In genomic region chr10:75934991-75935390, GRCm38 (mm10) we compare ENCODE assay signal across 9 mouse cellular contexts. TPM values are rescaled to one million over a fixed set of nuclear protein-coding genes. Genes with fewer than 3 reads are reported as not detected.
A peak's percentile ranks its signal among the peaks of the same experiment; 100 is the strongest.
DNase-seq lines count a peak whose midpoint lies in the region; ATAC-seq lines count a peak whose summit lies in the region.
"Had no signal": no experiment of that assay in that cellular context is flagged by ENCODE, and none has a peak within 500 bp of the region (broad histone marks: within the 10 kb centered on the region; RNA-seq: fewer than 3 reads in every experiment).

No protein-coding gene starts in this region.

- WGBS in kidney, embryonic 14.5 days: 92% methylated on average over 1 of the region's 1 CpGs
- 64% methylated on average over 1 of the region's 1 CpGs for WGBS in embryonic facial prominence, embryonic 15.5 days
- 59% methylated on average over 1 of the region's 1 CpGs for WGBS in intestine, embryonic 15.5 days
- WGBS in midbrain, embryonic 15.5 days: 81% methylated on average over 1 of the region's 1 CpGs

- no peaks in the 10 kb centered on the region for H3K27me3 ChIP-seq in kidney, embryonic 14.5 days (ENCODE audit: control insufficient read depth, insufficient read depth, low read length)
- peaks cover 23% of the 10 kb centered on the region for H3K27me3 ChIP-seq in embryonic facial prominence, embryonic 15.5 days
- 0 out of 2 replicates have a peak, but pooled peaks cover 9% of the 10 kb centered on the region for H3K27me3 ChIP-seq in intestine, embryonic 15.5 days (replicated peaks)
- 0 out of 2 replicates have a peak, but pooled peaks cover 3% of the 10 kb centered on the region for H3K27me3 ChIP-seq in midbrain, embryonic 15.5 days (replicated peaks)

- no peaks in the 10 kb centered on the region for H3K9me3 ChIP-seq in kidney, embryonic 14.5 days (ENCODE audit: control insufficient read depth, low read length)
- no peaks in the 10 kb centered on the region for H3K9me3 ChIP-seq in embryonic facial prominence, embryonic 15.5 days (replicated peaks)
- H3K9me3 ChIP-seq in intestine, embryonic 15.5 days: no peaks in the 10 kb centered on the region
- H3K9me3 ChIP-seq in midbrain, embryonic 15.5 days: no peaks in the 10 kb centered on the region

- H3K27ac ChIP-seq in kidney, embryonic 14.5 days (ENCODE audit: low read depth, low read length): no peak overlapping the region
- H3K27ac ChIP-seq in embryonic facial prominence, embryonic 15.5 days (replicated peaks): no peak overlapping the region
- no peak overlapping the region for H3K27ac ChIP-seq in intestine, embryonic 15.5 days
- H3K27ac ChIP-seq in midbrain, embryonic 15.5 days: no peak overlapping the region

- H3K36me3 ChIP-seq in kidney, embryonic 14.5 days (ENCODE audit: control insufficient read depth, insufficient read depth, low read length): no peaks in the 10 kb centered on the region
- no peaks in the 10 kb centered on the region for H3K36me3 ChIP-seq in embryonic facial prominence, embryonic 15.5 days
- no peaks in the 10 kb centered on the region for H3K36me3 ChIP-seq in intestine, embryonic 15.5 days
- no peaks in the 10 kb centered on the region for H3K36me3 ChIP-seq in midbrain, embryonic 15.5 days (replicated peaks)

- H3K4me3 ChIP-seq in kidney, embryonic 14.5 days (ENCODE audit: low read length): no peak overlapping the region; the same call in 1 of the 2 replicates
- no peak overlapping the region for H3K4me3 ChIP-seq in embryonic facial prominence, embryonic 15.5 days (replicated peaks)
- H3K4me3 ChIP-seq in intestine, embryonic 15.5 days (replicated peaks): no peak overlapping the region; the same call in 1 of the 2 replicates
- H3K4me3 ChIP-seq in midbrain, embryonic 15.5 days: no peak overlapping the region

- ATAC-seq in kidney, embryonic 14.5 days (ENCODE audit: low FRiP score, low TSS enrichment): no peak
- no peak for ATAC-seq in embryonic facial prominence, embryonic 15.5 days (ENCODE audit: insufficient number of reproducible peaks, low FRiP score, low TSS enrichment, low read depth)
- ATAC-seq in intestine, embryonic 15.5 days: no peak
- no peak for ATAC-seq in midbrain, embryonic 15.5 days (replicated peaks)
- ATAC-seq in granulocyte monocyte progenitor cell, adult 5-6 weeks (replicated peaks; ENCODE audit: poor library complexity, severe bottlenecking): no peak

- no peak for DNase-seq in kidney, postnatal 10 days
- no peak for DNase-seq in embryo, embryonic 10.5 days (ENCODE audit: low spot score)
- DNase-seq in cerebellum, adult 9-10 months: no peak

- peak overlapping the region; percentile 61 for H3K4me2 ChIP-seq in kidney, embryonic 14.5 days (replicated peaks; ENCODE audit: low read depth, low read length)
- peak overlapping the region; percentile 88; the same call in 1 of the 2 replicates for H3K4me2 ChIP-seq in embryonic facial prominence, embryonic 15.5 days (replicated peaks)
- peak overlapping the region; percentile 79 for H3K4me2 ChIP-seq in intestine, embryonic 15.5 days (replicated peaks)
- peak overlapping the region; percentile 94 for H3K4me2 ChIP-seq in midbrain, embryonic 15.5 days

- H3K4me1 ChIP-seq in kidney, embryonic 14.5 days (ENCODE audit: control insufficient read depth, insufficient read depth, low read length): peaks cover 29% of the 10 kb centered on the region
- peaks cover 41% of the 10 kb centered on the region for H3K4me1 ChIP-seq in embryonic facial prominence, embryonic 15.5 days
- peaks cover 31% of the 10 kb centered on the region for H3K4me1 ChIP-seq in intestine, embryonic 15.5 days (replicated peaks)
- H3K4me1 ChIP-seq in midbrain, embryonic 15.5 days: peaks cover 40% of the 10 kb centered on the region

- H3K9ac ChIP-seq in kidney, embryonic 14.5 days (ENCODE audit: low read depth, low read length): 0 out of 2 replicates have a peak overlapping the region, but pooled peaks have one; percentile 61
- no peak overlapping the region for H3K9ac ChIP-seq in embryonic facial prominence, embryonic 15.5 days
- H3K9ac ChIP-seq in intestine, embryonic 15.5 days: no peak overlapping the region
- no peak overlapping the region for H3K9ac ChIP-seq in midbrain, embryonic 15.5 days

RNA-seq across cellular contexts. Expression of gene Mmp11, which starts 1.3 kb away (rescaled TPM):
- polyA plus RNA-seq in kidney, embryonic 14.5 days (2014; fragmentation: Nextera tagmentation; extraction: Ambion mirVana): 43.7 and 53.9 TPM in 2 replicates
- 101 and 133 TPM in 2 replicates for polyA plus RNA-seq in embryonic facial prominence, embryonic 15.5 days (2015; fragmentation: Nextera tagmentation; extraction: Ambion mirVana)
- polyA plus RNA-seq in intestine, embryonic 15.5 days (2015; fragmentation: Nextera tagmentation; extraction: Ambion mirVana): 30.1 and 32.2 TPM in 2 replicates
- polyA plus RNA-seq in midbrain, embryonic 15.5 days (2015; fragmentation: Nextera tagmentation; extraction: Ambion mirVana): 18.2 and 21.6 TPM in 2 replicates
- 0.41 TPM in 1 of 2 replicates, not detected in the other for total RNA-seq in granulocyte monocyte progenitor cell, adult 5-6 weeks (2014; fragmentation: Nextera tagmentation)
- not detected in 2 replicates for total RNA-seq in granulocyte monocyte progenitor cell, adult 5-6 weeks (2017)

RNA-seq across cellular contexts. Expression of gene Chchd10, which starts 2.1 kb away (rescaled TPM):
- polyA plus RNA-seq in kidney, embryonic 14.5 days (2014; fragmentation: Nextera tagmentation; extraction: Ambion mirVana): 94.4 and 99.4 TPM in 2 replicates
- 29.7 and 33.4 TPM in 2 replicates for polyA plus RNA-seq in embryonic facial prominence, embryonic 15.5 days (2015; fragmentation: Nextera tagmentation; extraction: Ambion mirVana)
- polyA plus RNA-seq in intestine, embryonic 15.5 days (2015; fragmentation: Nextera tagmentation; extraction: Ambion mirVana): 171 and 215 TPM in 2 replicates
- polyA plus RNA-seq in midbrain, embryonic 15.5 days (2015; fragmentation: Nextera tagmentation; extraction: Ambion mirVana): 82.8 and 88.3 TPM in 2 replicates
- 60.4 and 66.7 TPM in 2 replicates for total RNA-seq in granulocyte monocyte progenitor cell, adult 5-6 weeks (2014; fragmentation: Nextera tagmentation)
- 33.2 and 37.5 TPM in 2 replicates for total RNA-seq in granulocyte monocyte progenitor cell, adult 5-6 weeks (2017)

RNA-seq across cellular contexts. Expression of gene Gm867, which starts 5.5 kb away (rescaled TPM):
- 0.35 TPM in 1 of 2 replicates, not detected in the other for polyA plus RNA-seq in kidney, embryonic 14.5 days (2014; fragmentation: Nextera tagmentation; extraction: Ambion mirVana)
- 0.81 and 0.89 TPM in 2 replicates for polyA plus RNA-seq in embryonic facial prominence, embryonic 15.5 days (2015; fragmentation: Nextera tagmentation; extraction: Ambion mirVana)
- 0.30 and 0.47 TPM in 2 replicates for polyA plus RNA-seq in intestine, embryonic 15.5 days (2015; fragmentation: Nextera tagmentation; extraction: Ambion mirVana)
- polyA plus RNA-seq in midbrain, embryonic 15.5 days (2015; fragmentation: Nextera tagmentation; extraction: Ambion mirVana): 1.1 and 1.3 TPM in 2 replicates
- not detected in 2 replicates for total RNA-seq in granulocyte monocyte progenitor cell, adult 5-6 weeks (2014; fragmentation: Nextera tagmentation)
- total RNA-seq in granulocyte monocyte progenitor cell, adult 5-6 weeks (2017): not detected in 2 replicates

RNA-seq across cellular contexts. Expression of gene Vpreb3, which starts 7.9 kb away (rescaled TPM):
- polyA plus RNA-seq in kidney, embryonic 14.5 days (2014; fragmentation: Nextera tagmentation; extraction: Ambion mirVana): 1.1 and 1.4 TPM in 2 replicates
- polyA plus RNA-seq in embryonic facial prominence, embryonic 15.5 days (2015; fragmentation: Nextera tagmentation; extraction: Ambion mirVana): 1.4 and 1.6 TPM in 2 replicates
- 0.57 and 0.89 TPM in 2 replicates for polyA plus RNA-seq in intestine, embryonic 15.5 days (2015; fragmentation: Nextera tagmentation; extraction: Ambion mirVana)
- polyA plus RNA-seq in midbrain, embryonic 15.5 days (2015; fragmentation: Nextera tagmentation; extraction: Ambion mirVana): 0.77 TPM in 1 of 2 replicates, not detected in the other
- total RNA-seq in granulocyte monocyte progenitor cell, adult 5-6 weeks (2014; fragmentation: Nextera tagmentation): not detected in 2 replicates
- total RNA-seq in granulocyte monocyte progenitor cell, adult 5-6 weeks (2017): not detected in 2 replicates
- total RNA-seq: left cerebral cortex, postnatal 10 days had no signal

RNA-seq across cellular contexts. Expression of gene Smarcb1, which starts 13.6 kb away (rescaled TPM):
- 176 and 238 TPM in 2 replicates for polyA plus RNA-seq in kidney, embryonic 14.5 days (2014; fragmentation: Nextera tagmentation; extraction: Ambion mirVana)
- polyA plus RNA-seq in embryonic facial prominence, embryonic 15.5 days (2015; fragmentation: Nextera tagmentation; extraction: Ambion mirVana): 187 and 192 TPM in 2 replicates
- 170 and 171 TPM in 2 replicates for polyA plus RNA-seq in intestine, embryonic 15.5 days (2015; fragmentation: Nextera tagmentation; extraction: Ambion mirVana)
- 300 and 303 TPM in 2 replicates for polyA plus RNA-seq in midbrain, embryonic 15.5 days (2015; fragmentation: Nextera tagmentation; extraction: Ambion mirVana)
- 80.0 and 102 TPM in 2 replicates for total RNA-seq in granulocyte monocyte progenitor cell, adult 5-6 weeks (2014; fragmentation: Nextera tagmentation)
- 58.0 and 79.4 TPM in 2 replicates for total RNA-seq in granulocyte monocyte progenitor cell, adult 5-6 weeks (2017)
